In the genomic region with DNA sequence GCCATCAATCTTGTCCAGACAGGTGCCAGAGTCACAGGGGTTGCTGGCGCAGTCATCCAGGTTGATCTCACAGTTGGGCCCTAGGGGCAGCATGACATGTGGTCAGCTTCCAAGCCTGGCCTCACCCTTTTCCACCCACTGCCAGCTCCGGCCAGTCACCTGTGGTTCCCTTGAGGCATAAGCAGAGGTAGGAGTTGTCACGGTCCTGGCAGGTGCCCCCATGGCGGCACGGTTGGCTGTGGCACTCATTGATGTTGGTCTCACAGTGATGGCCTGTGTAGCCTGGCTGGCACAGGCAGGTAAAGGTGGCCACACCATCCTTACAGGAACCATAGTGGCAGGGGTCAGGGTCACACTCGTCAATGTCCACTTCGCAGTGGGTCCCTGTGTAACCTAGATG, we compare ENCODE assay signal across 17 mouse cellular contexts. TPM values are rescaled to one million over a fixed set of nuclear protein-coding genes. Genes with fewer than 3 reads are reported as not detected.
DNase-seq lines count a peak whose midpoint lies in the region; ATAC-seq and TF ChIP-seq lines count a peak whose summit lies in the region.
"Had no signal": no experiment of that assay in that cellular context is flagged by ENCODE, and none has a peak within 500 bp of the region (broad histone marks: within the 10 kb centered on the region; RNA-seq: fewer than 3 reads in every experiment).

No protein-coding gene starts in this region.

- no peaks in the 10 kb centered on the region for H3K9me3 ChIP-seq in heart, postnatal 0 days (replicated peaks; ENCODE audit: control insufficient read depth, low read length)
- H3K9me3 ChIP-seq in heart, embryonic 10.5 days = no peaks in the 10 kb centered on the region
- no peaks in the 10 kb centered on the region for H3K9me3 ChIP-seq in midbrain, embryonic 12.5 days
- H3K9me3 ChIP-seq in midbrain, embryonic 11.5 days (ENCODE audit: control insufficient read depth, low read length) = no peaks in the 10 kb centered on the region
- H3K9me3 ChIP-seq in hindbrain, embryonic 13.5 days = no peaks in the 10 kb centered on the region

- peak overlapping the region; percentile 86; the same call in 1 of the 2 replicates for H3K27ac ChIP-seq in heart, postnatal 0 days (ENCODE audit: low read depth)
- H3K27ac ChIP-seq in heart, embryonic 10.5 days = no peak overlapping the region
- H3K27ac ChIP-seq in midbrain, embryonic 12.5 days (replicated peaks) = peak overlapping the region; percentile 87
- no peak overlapping the region for H3K27ac ChIP-seq in midbrain, embryonic 11.5 days (ENCODE audit: low read depth, low read length)
- peak overlapping the region; percentile 86 for H3K27ac ChIP-seq in hindbrain, embryonic 13.5 days

- peak; percentile 92 for DNase-seq in heart, adult 11 months
- no peak for DNase-seq in heart, adult 8-10 months (ENCODE audit: low spot score)
- no peak for DNase-seq in heart, postnatal 0 days (ENCODE audit: low spot score)
- no peak for DNase-seq in heart, embryonic 10.5 days (ENCODE audit: low spot score)
- DNase-seq in midbrain, embryonic 11.5 days (ENCODE audit: low spot score, missing footprints) = no peak
- no peak for DNase-seq in adrenal gland, adult 8-10 months
- DNase-seq: cerebellum, adult 8-10 months; gastrocnemius, postnatal 14 days; heart, postnatal 10 days; lung, adult 18-20 months; lung, postnatal 36 days; right cerebral cortex, postnatal 4 days; thymus, adult 2 months had no signal

- TF ChIP-seq CTCF in heart, postnatal 0 days (IDR thresholded peaks at IDR 0.05; ENCODE audit: low read depth) = no peak

- no peak overlapping the region for H3K4me2 ChIP-seq in heart, postnatal 0 days (ENCODE audit: low read depth, low read length)
- no peak overlapping the region for H3K4me2 ChIP-seq in midbrain, embryonic 12.5 days (replicated peaks)
- no peak overlapping the region for H3K4me2 ChIP-seq in midbrain, embryonic 11.5 days
- H3K4me2 ChIP-seq in hindbrain, embryonic 13.5 days = no peak overlapping the region
- H3K4me2 ChIP-seq: liver, embryonic 11.5 days had no signal

- no peak overlapping the region for H3K4me3 ChIP-seq in heart, postnatal 0 days (ENCODE audit: low read depth, low read length)
- H3K4me3 ChIP-seq in heart, embryonic 10.5 days = no peak overlapping the region
- no peak overlapping the region for H3K4me3 ChIP-seq in midbrain, embryonic 12.5 days
- no peak overlapping the region for H3K4me3 ChIP-seq in midbrain, embryonic 11.5 days (ENCODE audit: low read depth, low read length)
- no peak overlapping the region for H3K4me3 ChIP-seq in hindbrain, embryonic 13.5 days

- ATAC-seq in heart, postnatal 0 days (ENCODE audit: insufficient read depth, low read depth) = no peak
- ATAC-seq in midbrain, embryonic 12.5 days (ENCODE audit: low FRiP score, low read depth) = no peak
- ATAC-seq in midbrain, embryonic 11.5 days (ENCODE audit: low FRiP score) = no peak
- no peak for ATAC-seq in hindbrain, embryonic 13.5 days (ENCODE audit: low FRiP score)
- ATAC-seq: intestine, embryonic 16.5 days had no signal

- no peaks in the 10 kb centered on the region for H3K27me3 ChIP-seq in heart, postnatal 0 days (ENCODE audit: control insufficient read depth, insufficient read depth, low read length)
- no peaks in the 10 kb centered on the region for H3K27me3 ChIP-seq in heart, embryonic 10.5 days (ENCODE audit: insufficient read depth, poor library complexity, severe bottlenecking)
- H3K27me3 ChIP-seq in midbrain, embryonic 12.5 days = no peaks in the 10 kb centered on the region
- no peaks in the 10 kb centered on the region for H3K27me3 ChIP-seq in midbrain, embryonic 11.5 days (ENCODE audit: control insufficient read depth, insufficient read depth, low read length)
- no peaks in the 10 kb centered on the region for H3K27me3 ChIP-seq in hindbrain, embryonic 13.5 days

- WGBS in heart, postnatal 0 days = 87% methylated on average over 7 of the region's 7 CpGs
- WGBS in heart, embryonic 10.5 days = 91% methylated on average over 7 of the region's 7 CpGs
- WGBS in midbrain, embryonic 12.5 days = 95% methylated on average over 7 of the region's 7 CpGs
- WGBS in midbrain, embryonic 11.5 days = 95% methylated on average over 7 of the region's 7 CpGs
- WGBS in hindbrain, embryonic 13.5 days = 97% methylated on average over 7 of the region's 7 CpGs

- H3K9ac ChIP-seq in heart, postnatal 0 days (replicated peaks; ENCODE audit: low read depth, low read length) = no peak overlapping the region
- no peak overlapping the region for H3K9ac ChIP-seq in midbrain, embryonic 12.5 days (replicated peaks)
- H3K9ac ChIP-seq in midbrain, embryonic 11.5 days (ENCODE audit: low read length) = no peak overlapping the region
- no peak overlapping the region for H3K9ac ChIP-seq in hindbrain, embryonic 13.5 days

- 0 out of 2 replicates have a peak, but pooled peaks cover 4% of the 10 kb centered on the region for H3K4me1 ChIP-seq in heart, postnatal 0 days (ENCODE audit: control insufficient read depth, insufficient read depth)
- peaks cover 59% of the 10 kb centered on the region for H3K4me1 ChIP-seq in heart, embryonic 10.5 days
- H3K4me1 ChIP-seq in midbrain, embryonic 12.5 days = peaks cover 56% of the 10 kb centered on the region
- H3K4me1 ChIP-seq in midbrain, embryonic 11.5 days (ENCODE audit: control insufficient read depth, insufficient read depth, low read length) = peaks cover 31% of the 10 kb centered on the region
- H3K4me1 ChIP-seq in hindbrain, embryonic 13.5 days (replicated peaks) = peaks cover 84% of the 10 kb centered on the region

- TF ChIP-seq EP300 in heart, postnatal 0 days (IDR thresholded peaks at IDR 0.05; ENCODE audit: low read depth) = no peak

- H3K36me3 ChIP-seq in heart, postnatal 0 days (replicated peaks; ENCODE audit: control insufficient read depth, insufficient read depth, low read length) = peaks cover 92% of the 10 kb centered on the region
- peaks cover 72% of the 10 kb centered on the region for H3K36me3 ChIP-seq in heart, embryonic 10.5 days
- peaks cover 100% of the 10 kb centered on the region for H3K36me3 ChIP-seq in midbrain, embryonic 12.5 days
- H3K36me3 ChIP-seq in midbrain, embryonic 11.5 days (ENCODE audit: control insufficient read depth, insufficient read depth, low read length) = peaks cover 79% of the 10 kb centered on the region
- peaks cover 49% of the 10 kb centered on the region for H3K36me3 ChIP-seq in hindbrain, embryonic 13.5 days

RNA-seq across cellular contexts. Expression of a gene that starts 32.9 kb away (rescaled TPM):
- total RNA-seq in heart, adult 8-10 months (2022) = 10 to 100 TPM; 40.7 to 45.7 (median 41.7) TPM
- total RNA-seq in heart, postnatal 0 days (2014; rRNA removed; ENCODE audit: low replicate concordance) = 48.3 and 49.0 TPM in 2 replicates
- 7.1 and 7.5 TPM in 2 replicates for polyA plus RNA-seq in heart, postnatal 0 days (2015; fragmentation: Nextera tagmentation; extraction: Ambion mirVana)
- polyA plus RNA-seq in heart, embryonic 10.5 days (2016; fragmentation: Nextera tagmentation; extraction: Ambion mirVana) = 24.7 and 26.4 TPM in 2 replicates
- 29.3 and 33.3 TPM in 2 replicates for polyA plus RNA-seq in midbrain, embryonic 12.5 days (2016; fragmentation: Nextera tagmentation; extraction: Ambion mirVana)
- polyA plus RNA-seq in midbrain, embryonic 11.5 days (2014; fragmentation: Nextera tagmentation; extraction: Ambion mirVana) = 28.2 and 29.8 TPM in 2 replicates
- 18.3 and 18.5 TPM in 2 replicates for polyA plus RNA-seq in hindbrain, embryonic 13.5 days (2015; fragmentation: Nextera tagmentation; extraction: Ambion mirVana)
- 10 to 100 TPM; 62.3 to 73.6 (median 67.1) TPM for total RNA-seq in adrenal gland, adult 8-10 months (2022)

RNA-seq across cellular contexts. Expression of a gene that starts 38.6 kb away (rescaled TPM):
- 10 to 100 TPM; 22.2 to 36.5 (median 29.1) TPM for total RNA-seq in heart, adult 8-10 months (2022)
- 54.0 and 63.3 TPM in 2 replicates for total RNA-seq in heart, postnatal 0 days (2014; rRNA removed; ENCODE audit: low replicate concordance)
- polyA plus RNA-seq in heart, postnatal 0 days (2015; fragmentation: Nextera tagmentation; extraction: Ambion mirVana) = 4.9 and 5.7 TPM in 2 replicates
- polyA plus RNA-seq in heart, embryonic 10.5 days (2016; fragmentation: Nextera tagmentation; extraction: Ambion mirVana) = 13.2 and 16.6 TPM in 2 replicates
- 53.5 and 56.2 TPM in 2 replicates for polyA plus RNA-seq in midbrain, embryonic 12.5 days (2016; fragmentation: Nextera tagmentation; extraction: Ambion mirVana)
- polyA plus RNA-seq in midbrain, embryonic 11.5 days (2014; fragmentation: Nextera tagmentation; extraction: Ambion mirVana) = 40.8 and 47.5 TPM in 2 replicates
- 17.5 and 19.2 TPM in 2 replicates for polyA plus RNA-seq in hindbrain, embryonic 13.5 days (2015; fragmentation: Nextera tagmentation; extraction: Ambion mirVana)
- 10 to 100 TPM; 23.7 to 32.6 (median 28.4) TPM for total RNA-seq in adrenal gland, adult 8-10 months (2022)

Comparison
In these comparisons a context has a peak if more than half of its experiments do, and no peak if none do; other contexts are left out.
1. H3K27ac ChIP-seq: peak in heart, postnatal 0 days (single experiment), midbrain, embryonic 12.5 days (single experiment) and hindbrain, embryonic 13.5 days (single experiment); none in heart, embryonic 10.5 days (single experiment) and midbrain, embryonic 11.5 days (single experiment).